Mouse (Mus musculus) G1E (cell line): ENCODE results near the gene Carmil3.

Experiments used
- CTCF ChIP-seq: IDR thresholded peaks from 2 replicates; pipeline ENCODE4 v1.5.1; 2012; ENCODE audit warnings: low read depth, low read length, inconsistent platforms, mixed read lengths
- GATA1 ChIP-seq: IDR thresholded peaks from 2 replicates; pipeline ENCODE4 v1.6.1; 2012; ENCODE audit warnings: borderline replicate concordance, low read length, inconsistent platforms, mixed read lengths
- TAL1 ChIP-seq: conservative IDR thresholded peaks from 2 replicates; pipeline ENCODE4 v1.6.1; 2012; ENCODE audit warnings: low read depth, low read length, inconsistent platforms, mixed read lengths

DNA sequence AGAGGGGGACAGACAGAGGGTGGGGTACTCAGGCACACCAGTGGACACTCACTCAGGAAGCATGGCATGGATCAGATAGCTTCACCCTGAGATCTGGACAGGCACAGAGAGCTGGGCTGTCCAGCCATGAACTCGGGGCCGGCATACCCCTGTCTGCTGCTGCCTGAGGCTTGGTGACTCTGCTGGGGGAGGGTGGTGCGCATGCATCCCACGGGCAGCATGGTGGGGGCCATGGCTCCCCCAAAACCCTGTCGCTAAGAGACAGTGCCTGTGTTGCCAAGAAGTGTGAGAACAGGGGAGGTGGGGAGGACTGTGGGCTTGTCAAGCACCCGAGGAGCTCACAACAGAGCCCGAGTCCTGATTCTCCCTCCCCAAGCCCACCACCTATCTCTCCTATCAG, 20.6 kb downstream of the Carmil3 start:
- TF ChIP-seq CTCF: no peak
- no peak for TF ChIP-seq GATA1
- TF ChIP-seq TAL1: no peak
